Mouse (Mus musculus) adrenal gland, postnatal 4 days (tissue): ENCODE measurements around the gene Rbms2. TPM values are rescaled to one million over a fixed set of nuclear protein-coding genes. Genes with fewer than 3 reads are reported as not detected.
"Not testable (repeated sequence)": the region's sequence is repeated elsewhere in the genome, so short reads cannot be mapped to it uniquely, and the experiment has no call there.

ENCODE experiments used
- DNase-seq, 2 experiments: peaks; one replicate each; pipeline ENCODE4 v3.0.0; 2021 to 2022; ENCODE audit warnings: low spot score in 2 of 2, mixed read lengths in 2 of 2
- long read RNA-seq, 2 experiments: library from polyadenylated mRNA; stranded (forward); transcript quantifications; one replicate each; pipeline ENCODE4 v2.0.0; 2021
- total RNA-seq, 2 experiments: library from RNA; stranded (reverse); gene quantifications; 2 replicates each; pipeline ENCODE4 v1.2.3; 2021

The Rbms2 gene
- total RNA-seq = 100 to 1,000 TPM in 1 of 2 experiments, 10 to 100 TPM in 1; 90.2 to 104 TPM
- long read RNA-seq, experiment 1, partial matches to known transcripts = 9 of 19 reads
- long read RNA-seq, experiment 1, other reads (novel, unspliced or antisense) = 8 of 19 reads
- long read RNA-seq, experiment 2, transcript Rbms2-201 (13 exons, 1,481 nt) = major isoform, 14 of 32 reads
- long read RNA-seq, experiment 2, partial matches to known transcripts = 6 of 32 reads
- long read RNA-seq, experiment 2, other reads (novel, unspliced or antisense) = 12 of 32 reads

DNA sequence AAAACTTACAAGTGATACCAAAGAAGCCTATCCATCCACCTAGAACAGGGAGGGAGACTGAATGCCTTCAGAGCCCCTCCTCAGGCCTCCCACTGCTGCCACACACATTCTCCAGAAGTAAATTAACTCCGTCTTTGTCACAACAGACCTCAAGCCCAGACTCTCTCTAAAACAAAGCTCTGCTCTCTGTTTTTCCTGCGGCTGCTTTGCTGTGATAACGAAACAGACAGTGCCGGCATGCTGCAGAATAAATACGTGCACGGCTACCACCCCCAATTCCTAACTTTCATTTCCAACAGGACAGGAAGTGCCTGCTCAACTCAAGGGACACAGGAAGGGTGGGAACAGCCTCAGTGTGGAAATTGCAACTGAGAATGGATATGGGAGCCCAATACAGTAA, at the start of gene Rbms2:
Gene Rbms2 (minus strand): TSS at position 309 of the 400 bp plus-strand sequence.
- no peak for DNase-seq

- no peak for DNase-seq
Observed at GRCm38 (mm10) chr10:128228009-128228408, 47.9 kb upstream of the Rbms2 start.

DNA sequence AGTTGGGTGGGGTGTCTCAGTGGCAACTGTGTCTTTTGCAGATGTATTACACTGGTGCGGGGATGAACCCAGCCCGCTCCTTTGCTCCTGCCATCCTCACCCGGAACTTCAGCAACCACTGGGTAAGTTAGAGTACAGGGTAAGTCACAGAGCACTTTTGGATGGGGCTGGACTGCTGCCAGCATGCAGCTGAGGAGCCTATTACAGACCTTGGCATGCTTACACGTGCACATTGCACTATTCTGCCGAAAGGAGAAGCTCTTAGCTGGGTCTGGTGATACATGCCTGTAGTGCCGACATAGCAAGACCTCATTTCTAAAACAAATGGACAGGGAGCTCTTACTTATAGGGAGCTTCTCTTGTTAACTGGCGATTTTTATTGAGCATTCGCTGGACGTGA, 47.5 kb upstream of the Rbms2 start:
- no peak for DNase-seq

DNA sequence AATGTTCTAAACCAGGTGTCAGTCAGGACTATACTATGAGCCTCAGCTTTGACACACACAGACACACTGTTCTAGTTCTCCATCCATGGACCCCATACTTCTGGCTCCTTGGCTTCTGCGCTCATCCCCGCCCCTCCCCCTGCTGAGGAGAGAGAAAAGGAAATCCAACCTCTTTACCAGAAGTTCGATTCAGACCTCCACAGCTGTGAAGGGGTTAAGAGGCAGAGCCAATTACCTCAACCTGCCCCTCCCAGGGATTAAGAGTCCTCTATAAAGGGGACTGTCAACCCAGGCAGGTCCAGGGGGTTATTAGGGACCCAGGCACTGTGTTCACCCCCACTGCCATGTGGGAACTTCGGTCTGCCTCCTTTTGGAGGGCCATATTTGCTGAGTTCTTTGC, 45.4 kb upstream of the Rbms2 start, which contains the start of gene Mip:
Gene Mip (plus strand): TSS at position 301 of the 400 bp plus-strand sequence.
- no peak for DNase-seq

DNA sequence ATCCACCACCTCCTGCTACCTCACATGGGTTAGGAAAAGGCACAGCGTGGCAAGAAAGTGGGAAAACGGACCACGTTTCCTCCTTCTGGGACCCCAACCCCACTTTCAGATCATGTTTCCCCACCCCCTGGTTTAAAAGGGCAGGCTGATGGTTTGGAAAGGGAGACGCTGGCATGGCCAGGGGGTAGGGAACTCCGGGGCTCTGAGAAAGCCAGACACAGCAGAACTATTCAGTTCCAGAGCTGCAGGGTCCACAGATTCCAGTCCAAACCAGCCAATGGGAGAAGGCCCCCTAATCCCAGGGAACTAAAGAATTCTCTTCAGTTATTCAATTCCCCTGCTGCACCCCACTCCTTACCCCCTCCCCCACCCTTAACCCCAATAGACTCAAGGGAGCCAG, 45.0 kb upstream of the Rbms2 start:
- DNase-seq = no peak

DNA sequence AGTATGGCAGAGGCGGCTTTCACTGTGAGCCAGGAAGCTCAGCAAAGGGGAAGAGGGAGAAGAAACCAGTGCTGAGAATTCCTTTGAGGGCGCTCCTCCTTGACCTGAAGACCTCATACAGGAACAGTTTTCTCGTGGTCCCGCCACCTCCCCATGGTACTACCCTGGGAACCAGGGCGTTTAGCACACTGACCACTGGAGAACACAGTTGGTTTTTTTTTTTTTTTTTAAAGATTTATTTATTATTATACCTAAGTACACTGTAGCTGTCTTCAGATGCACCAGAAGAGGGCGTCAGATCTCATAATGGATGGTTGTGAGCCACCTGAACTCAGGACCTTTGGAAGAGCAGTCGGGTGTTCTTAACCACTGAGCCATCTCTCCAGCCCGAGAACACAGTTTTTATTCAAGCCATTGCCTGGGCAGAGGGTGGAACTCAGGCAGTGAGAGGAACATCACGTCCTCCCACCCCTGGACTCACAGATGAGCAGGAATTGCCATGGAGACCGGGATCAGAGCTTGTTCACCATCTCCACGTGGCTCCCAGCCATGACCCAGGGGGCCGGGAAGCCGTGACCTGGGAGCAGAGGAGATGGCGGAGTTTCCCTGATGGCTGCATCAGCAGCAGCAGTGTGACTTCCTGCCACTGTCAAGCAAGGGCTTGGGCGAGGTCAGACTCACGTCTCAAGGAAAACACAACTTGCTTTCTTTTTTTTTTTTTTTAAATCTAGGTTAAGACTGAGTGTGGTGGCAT, 41.6 kb upstream of the Rbms2 start:
- DNase-seq = no peak

DNA sequence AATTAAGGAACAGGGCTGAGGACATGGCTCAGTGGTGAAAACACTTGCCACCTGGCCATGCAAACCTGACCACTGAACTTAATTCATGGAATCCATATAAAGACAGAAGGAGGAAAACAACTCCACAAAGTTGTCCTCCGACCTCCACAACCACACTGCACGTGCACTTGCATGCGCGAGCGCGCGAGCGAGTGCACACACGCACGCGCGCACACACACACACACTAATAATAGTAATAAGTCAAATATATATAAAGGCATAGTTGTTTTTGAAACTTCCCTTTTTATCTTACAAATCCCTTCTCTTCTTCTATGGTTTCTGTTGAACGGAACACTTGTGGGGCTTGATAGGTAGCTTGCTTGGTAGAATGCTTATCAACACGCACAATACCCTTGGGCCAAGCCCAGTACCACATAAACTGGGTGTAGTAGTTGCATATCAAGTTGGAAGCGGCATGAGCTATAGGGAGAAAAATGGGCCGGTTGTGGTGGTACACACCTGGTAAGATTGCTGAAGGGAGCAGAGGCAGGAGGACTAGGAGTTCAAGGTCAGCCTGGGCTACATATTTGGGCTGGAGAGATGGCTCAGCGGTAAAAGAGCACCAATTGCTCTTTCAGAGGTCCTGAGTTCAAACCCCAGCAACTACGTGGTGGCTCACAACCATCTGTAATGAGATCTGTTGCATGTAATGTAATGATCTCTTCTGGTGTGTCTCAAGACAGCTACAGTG, 38.5 kb upstream of the Rbms2 start:
- DNase-seq = no peak

- no peak for DNase-seq
Observed at GRCm38 (mm10) chr10:128214981-128215380, 34.9 kb upstream of the Rbms2 start.

GRCm38 (mm10) chr10:128214112-128214511, 34.0 kb upstream of the Rbms2 start:
- not testable (repeated sequence) for DNase-seq

GRCm38 (mm10) chr10:128212871-128213323, 32.8 kb upstream of the Rbms2 start:
- no peak for DNase-seq

DNA sequence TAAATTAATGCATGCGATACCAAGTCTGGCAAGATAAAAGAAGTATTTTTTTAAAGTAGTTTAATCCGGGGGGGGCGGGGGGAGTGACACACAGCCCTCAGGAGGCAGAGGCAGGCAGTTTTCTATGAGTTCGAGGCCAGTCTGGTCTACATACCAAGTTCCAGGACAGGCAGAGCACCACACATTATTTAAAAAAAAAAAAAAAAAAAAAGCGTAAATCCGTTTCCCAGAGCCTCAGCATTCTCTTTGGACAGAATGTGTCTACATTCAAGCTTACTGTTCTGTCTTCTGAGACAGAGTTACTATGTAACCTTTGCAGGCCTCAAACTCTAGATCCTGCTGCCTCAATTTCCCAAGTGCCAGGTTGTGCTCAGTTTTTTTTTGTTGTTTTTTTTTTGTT, 32.1 kb upstream of the Rbms2 start:
- DNase-seq = no peak

GRCm38 (mm10) chr10:128211390-128212108, 31.5 kb upstream of the Rbms2 start, which contains the start of gene Spryd4:
Gene Spryd4, minus strand, starts transcription at chr10:128211807.
- DNase-seq = peak; percentile 81 to 85

DNA sequence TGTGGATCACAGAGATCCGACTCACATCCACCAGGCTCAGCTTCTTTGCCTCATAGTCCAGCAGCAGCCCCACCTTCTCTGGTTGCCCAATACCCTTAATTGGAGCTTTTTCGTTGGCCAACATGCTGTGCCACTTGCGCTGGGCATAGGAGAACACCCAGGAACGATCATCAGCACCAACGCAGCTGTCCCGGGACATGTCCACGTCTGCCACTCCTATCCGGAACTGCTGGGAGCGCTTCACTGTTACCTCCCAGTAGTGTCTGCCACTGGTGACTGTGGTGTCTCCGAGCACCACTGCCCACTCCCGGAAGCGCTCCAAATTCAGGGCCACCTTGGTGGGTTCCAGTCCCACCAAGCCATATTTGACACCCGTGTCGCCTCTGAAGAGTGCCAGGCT, 30.9 kb upstream of the Rbms2 start:
- DNase-seq = no peak

GRCm38 (mm10) chr10:128210131-128210530, 30.0 kb upstream of the Rbms2 start:
- DNase-seq = no peak

GRCm38 (mm10) chr10:128209311-128210009, 29.4 kb upstream of the Rbms2 start:
- DNase-seq = no peak

DNA sequence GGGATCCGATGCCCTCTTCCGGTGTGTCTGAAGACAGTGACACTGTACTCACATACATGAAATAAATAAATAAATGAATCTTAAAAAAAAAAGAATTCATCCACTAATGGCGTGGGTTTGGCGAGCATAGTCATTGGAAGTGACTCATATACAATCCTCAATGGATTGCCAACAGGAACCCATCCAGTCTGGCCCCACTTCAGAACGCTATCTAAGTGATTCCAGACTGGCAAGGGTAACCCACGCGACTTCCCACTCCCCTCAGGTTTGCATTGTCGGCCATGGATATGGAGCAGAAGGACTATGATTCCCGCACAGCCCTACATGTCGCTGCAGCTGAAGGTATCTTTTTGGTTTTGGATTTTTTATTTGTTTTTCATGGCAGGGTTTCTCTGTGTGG, 28.2 kb upstream of the Rbms2 start:
- DNase-seq = no peak

DNA sequence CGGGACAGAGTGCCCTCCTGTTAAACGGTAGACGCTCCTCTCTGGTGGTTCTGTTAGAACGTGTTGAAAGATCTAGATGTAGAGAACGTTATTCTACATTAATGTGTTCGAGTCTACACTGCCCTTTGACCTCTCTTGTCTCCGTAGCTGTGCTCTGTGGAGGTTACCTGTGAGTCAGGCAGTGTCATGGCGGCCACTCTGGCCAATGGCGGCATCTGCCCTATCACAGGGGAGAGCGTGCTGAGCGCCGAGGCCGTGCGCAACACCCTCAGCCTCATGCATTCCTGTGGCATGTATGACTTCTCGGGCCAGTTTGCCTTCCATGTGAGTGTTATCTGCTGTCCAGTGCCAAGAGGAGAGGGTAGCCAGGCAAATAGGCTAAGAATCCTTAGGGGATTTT, 24.8 kb upstream of the Rbms2 start:
- no peak for DNase-seq

GRCm38 (mm10) chr10:128201856-128202255, 21.8 kb upstream of the Rbms2 start:
- no peak for DNase-seq

GRCm38 (mm10) chr10:128194551-128195461, 14.7 kb upstream of the Rbms2 start:
- DNase-seq = peak; percentile 15 to 24
